Mouse (Mus musculus): ENCODE data around the gene Lrrc75b. TPM values are rescaled to one million over a fixed set of nuclear protein-coding genes. Genes with fewer than 3 reads are reported as not detected.
A peak's percentile ranks its signal among the peaks of the same experiment; 100 is the strongest.

Lrrc75b gene
- polyA plus RNA-seq, 1 experiment = not detected

GRCm38 (mm10) chr10:75566321-75566720, 6.2 kb upstream of the Lrrc75b start:
- Histone ChIP-seq H3K27me3 (ENCODE audit: control insufficient read depth, insufficient read depth, low read length, poor library complexity, severe bottlenecking) (no peaks in the 10 kb centered on the region), H3K27ac (ENCODE audit: insufficient read depth, low read length) (peak overlapping the region; percentile 14; the same call in 1 of the 2 replicates), H3K36me3 (ENCODE audit: control insufficient read depth, insufficient read depth, low read length, poor library complexity, severe bottlenecking) (no peaks in the 10 kb centered on the region), H3K4me1 (ENCODE audit: control insufficient read depth, insufficient read depth, low read length) (peaks cover 14% of the 10 kb centered on the region), H3K9me3 (replicated peaks; ENCODE audit: control insufficient read depth, insufficient read depth, low read length, poor library complexity, severe bottlenecking) (no peaks in the 10 kb centered on the region), H3K4me3 (ENCODE audit: low read depth, low read length) (no peak overlapping the region), H3K9ac (ENCODE audit: low read depth, poor library complexity, severe bottlenecking) (no peak overlapping the region)
- no peak for TF ChIP-seq CTCF (IDR thresholded peaks at IDR 0.05; ENCODE audit: low read depth, low read length)
- TF ChIP-seq POLR2A (IDR thresholded peaks at IDR 0.05; ENCODE audit: insufficient read depth, low read length) = no peak
- no peak for TF ChIP-seq EP300 (IDR thresholded peaks at IDR 0.05; ENCODE audit: insufficient read depth, low read depth, low read length)

DNA sequence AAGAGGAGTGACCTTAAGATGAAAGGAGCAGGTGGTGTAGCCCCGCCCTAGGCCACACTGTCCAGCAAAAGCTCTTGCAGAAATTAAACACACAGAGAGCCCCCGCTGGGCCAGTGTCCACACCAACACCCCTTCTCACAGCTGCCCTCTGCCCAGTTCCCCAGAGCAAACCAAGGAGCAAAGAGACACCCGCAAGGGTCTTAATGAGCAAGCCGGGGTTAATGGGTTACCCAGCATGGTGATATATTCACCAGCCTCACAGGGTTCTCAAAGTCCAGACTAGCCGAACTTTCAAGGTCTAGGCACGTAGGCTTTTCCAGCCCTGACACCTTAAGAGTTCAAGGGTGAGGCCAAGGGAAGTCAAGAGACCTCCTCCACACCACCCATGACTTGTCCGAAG, 5.8 kb upstream of the Lrrc75b start:
- H3K27me3 ChIP-seq (ENCODE audit: control insufficient read depth, insufficient read depth, low read length, poor library complexity, severe bottlenecking) = no peaks in the 10 kb centered on the region
- TF ChIP-seq POLR2A (IDR thresholded peaks at IDR 0.05; ENCODE audit: insufficient read depth, low read length) (no peak), EP300 (IDR thresholded peaks at IDR 0.05; ENCODE audit: insufficient read depth, low read depth, low read length) (peak; percentile 55; the same call in 1 of the 2 replicates)

GRCm38 (mm10) chr10:75565436-75565835, 5.3 kb upstream of the Lrrc75b start:
- Histone ChIP-seq H3K4me1 (ENCODE audit: control insufficient read depth, insufficient read depth, low read length) (peaks cover 10% of the 10 kb centered on the region), H3K36me3 (ENCODE audit: control insufficient read depth, insufficient read depth, low read length, poor library complexity, severe bottlenecking) (no peaks in the 10 kb centered on the region), H3K9ac (ENCODE audit: low read depth, poor library complexity, severe bottlenecking) (no peak overlapping the region), H3K27ac (ENCODE audit: insufficient read depth, low read length) (peak overlapping the region; percentile 40), H3K27me3 (ENCODE audit: control insufficient read depth, insufficient read depth, low read length, poor library complexity, severe bottlenecking) (no peaks in the 10 kb centered on the region), H3K4me3 (ENCODE audit: low read depth, low read length) (no peak overlapping the region), H3K9me3 (replicated peaks; ENCODE audit: control insufficient read depth, insufficient read depth, low read length, poor library complexity, severe bottlenecking) (no peaks in the 10 kb centered on the region)
- no peak for TF ChIP-seq EP300 (IDR thresholded peaks at IDR 0.05; ENCODE audit: insufficient read depth, low read depth, low read length)
- TF ChIP-seq POLR2A (IDR thresholded peaks at IDR 0.05; ENCODE audit: insufficient read depth, low read length) = no peak
- TF ChIP-seq CTCF (IDR thresholded peaks at IDR 0.05; ENCODE audit: low read depth, low read length) = no peak

More for the DNA sequence above, 5.8 kb upstream of the Lrrc75b start:
- H3K4me3 ChIP-seq (ENCODE audit: low read depth, low read length) = no peak overlapping the region
- no peaks in the 10 kb centered on the region for H3K9me3 ChIP-seq (replicated peaks; ENCODE audit: control insufficient read depth, insufficient read depth, low read length, poor library complexity, severe bottlenecking)
- no peak overlapping the region for H3K9ac ChIP-seq (ENCODE audit: low read depth, poor library complexity, severe bottlenecking)
- H3K36me3 ChIP-seq (ENCODE audit: control insufficient read depth, insufficient read depth, low read length, poor library complexity, severe bottlenecking) = no peaks in the 10 kb centered on the region
- H3K4me1 ChIP-seq (ENCODE audit: control insufficient read depth, insufficient read depth, low read length) = peaks cover 12% of the 10 kb centered on the region
- H3K27ac ChIP-seq (ENCODE audit: insufficient read depth, low read length) = peak overlapping the region; percentile 14

DNA sequence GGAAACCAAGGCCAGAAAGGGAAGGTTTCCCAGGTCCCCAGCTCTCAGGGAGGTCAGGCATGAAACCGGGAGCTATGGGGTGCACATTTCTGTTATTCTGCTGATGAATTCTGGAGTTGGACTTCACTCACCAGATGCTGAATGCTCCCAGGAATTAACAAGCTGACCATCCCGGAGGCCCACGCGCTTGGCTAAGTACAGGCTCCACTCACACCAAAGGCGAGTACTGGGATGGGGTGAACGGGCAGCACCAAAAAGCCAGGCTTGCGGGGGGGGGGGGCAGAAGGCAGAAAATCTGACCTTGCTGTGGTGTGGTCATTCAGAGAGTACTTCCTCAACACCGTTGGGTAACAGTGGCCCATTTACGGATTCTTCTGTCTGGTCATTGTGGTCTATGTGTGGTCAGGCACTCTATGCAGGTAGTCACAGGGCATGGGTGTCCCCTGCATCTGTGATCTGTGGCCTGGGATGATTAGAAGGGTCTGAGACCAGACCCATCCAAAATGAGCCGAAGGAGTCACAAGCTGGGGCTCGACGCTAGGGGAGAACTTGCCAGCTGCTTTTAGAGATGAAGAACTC, 4.6 kb upstream of the Lrrc75b start:
- Histone ChIP-seq H3K9me3 (replicated peaks; ENCODE audit: control insufficient read depth, insufficient read depth, low read length, poor library complexity, severe bottlenecking) (no peaks in the 10 kb centered on the region), H3K27ac (ENCODE audit: insufficient read depth, low read length) (peak overlapping the region; percentile 40; the same call in 1 of the 2 replicates), H3K4me3 (ENCODE audit: low read depth, low read length) (no peak overlapping the region), H3K36me3 (ENCODE audit: control insufficient read depth, insufficient read depth, low read length, poor library complexity, severe bottlenecking) (no peaks in the 10 kb centered on the region), H3K4me1 (ENCODE audit: control insufficient read depth, insufficient read depth, low read length) (peaks cover 10% of the 10 kb centered on the region), H3K9ac (ENCODE audit: low read depth, poor library complexity, severe bottlenecking) (no peak overlapping the region), H3K27me3 (ENCODE audit: control insufficient read depth, insufficient read depth, low read length, poor library complexity, severe bottlenecking) (peaks cover 4% of the 10 kb centered on the region; the same call in 1 of the 2 replicates)
- no peak for TF ChIP-seq CTCF (IDR thresholded peaks at IDR 0.05; ENCODE audit: low read depth, low read length)
- TF ChIP-seq EP300 (IDR thresholded peaks at IDR 0.05; ENCODE audit: insufficient read depth, low read depth, low read length) = no peak
- no peak for TF ChIP-seq POLR2A (IDR thresholded peaks at IDR 0.05; ENCODE audit: insufficient read depth, low read length)

GRCm38 (mm10) chr10:75562596-75562995, 2.5 kb upstream of the Lrrc75b start:
- Histone ChIP-seq H3K4me3 (ENCODE audit: low read depth, low read length) (no peak overlapping the region), H3K27ac (ENCODE audit: insufficient read depth, low read length) (no peak overlapping the region), H3K9me3 (replicated peaks; ENCODE audit: control insufficient read depth, insufficient read depth, low read length, poor library complexity, severe bottlenecking) (no peaks in the 10 kb centered on the region), H3K27me3 (ENCODE audit: control insufficient read depth, insufficient read depth, low read length, poor library complexity, severe bottlenecking) (peaks cover 4% of the 10 kb centered on the region; the same call in 1 of the 2 replicates), H3K36me3 (ENCODE audit: control insufficient read depth, insufficient read depth, low read length, poor library complexity, severe bottlenecking) (no peaks in the 10 kb centered on the region), H3K9ac (ENCODE audit: low read depth, poor library complexity, severe bottlenecking) (no peak overlapping the region), H3K4me1 (ENCODE audit: control insufficient read depth, insufficient read depth, low read length) (peaks cover 10% of the 10 kb centered on the region)
- TF ChIP-seq EP300 (IDR thresholded peaks at IDR 0.05; ENCODE audit: insufficient read depth, low read depth, low read length) (no peak), POLR2A (IDR thresholded peaks at IDR 0.05; ENCODE audit: insufficient read depth, low read length) (no peak), CTCF (IDR thresholded peaks at IDR 0.05; ENCODE audit: low read depth, low read length) (no peak)

DNA sequence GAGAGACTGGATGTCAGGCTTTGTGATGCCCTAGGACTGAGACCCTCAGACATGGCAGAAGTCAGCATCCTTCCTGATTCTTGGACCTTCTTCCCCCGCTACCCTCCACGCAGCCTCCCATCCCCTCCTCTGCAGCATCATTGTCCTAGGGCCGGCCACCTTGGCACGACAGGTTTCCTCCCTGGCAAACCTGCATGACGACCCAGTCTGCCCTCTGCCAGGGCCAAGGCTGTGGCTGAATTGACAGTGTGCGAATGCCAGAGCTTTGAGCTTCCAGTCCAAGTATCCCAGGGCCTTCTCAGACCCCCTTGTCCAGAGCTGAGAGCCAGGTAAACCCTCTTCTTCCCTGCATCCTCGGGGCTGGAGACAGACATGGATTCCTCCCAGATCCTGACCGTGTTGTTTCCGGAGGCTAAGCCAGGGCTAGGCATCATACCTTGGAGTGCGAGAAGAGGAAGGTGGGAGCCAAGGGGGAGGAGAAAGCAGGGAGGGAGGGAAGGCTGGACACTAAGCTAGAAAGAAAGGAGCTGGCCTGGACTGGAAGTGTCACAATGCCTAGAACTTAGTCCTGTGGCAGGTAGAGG, 1.0 kb upstream of the Lrrc75b start, which contains the start of gene Ggt1:
TSS of gene Ggt1 (plus strand) at position 534 of the 584 bp plus-strand sequence.
- peak within 1 kb of the TSS; percentile 54 for H3K4me3 ChIP-seq (ENCODE audit: low read depth, low read length)

More for the DNA sequence above, 1.0 kb upstream of the Lrrc75b start, which contains the start of gene Ggt1:
- no peaks in the 10 kb centered on the region for H3K9me3 ChIP-seq (replicated peaks; ENCODE audit: control insufficient read depth, insufficient read depth, low read length, poor library complexity, severe bottlenecking)
- peaks cover 4% of the 10 kb centered on the region; the same call in 1 of the 2 replicates for H3K27me3 ChIP-seq (ENCODE audit: control insufficient read depth, insufficient read depth, low read length, poor library complexity, severe bottlenecking)
- H3K4me1 ChIP-seq (ENCODE audit: control insufficient read depth, insufficient read depth, low read length) = peaks cover 10% of the 10 kb centered on the region
- no peaks in the 10 kb centered on the region for H3K36me3 ChIP-seq (ENCODE audit: control insufficient read depth, insufficient read depth, low read length, poor library complexity, severe bottlenecking)
- no peak within 1 kb of the TSS for H3K27ac ChIP-seq (ENCODE audit: insufficient read depth, low read length)
- 0 out of 2 replicates have a peak within 1 kb of the TSS, but pooled peaks have one; percentile 64 for H3K9ac ChIP-seq (ENCODE audit: low read depth, poor library complexity, severe bottlenecking)
- TF ChIP-seq EP300 (IDR thresholded peaks at IDR 0.05; ENCODE audit: insufficient read depth, low read depth, low read length) (no peak), POLR2A (IDR thresholded peaks at IDR 0.05; ENCODE audit: insufficient read depth, low read length) (no peak), CTCF (IDR thresholded peaks at IDR 0.05; ENCODE audit: low read depth, low read length) (no peak)

Data from ES-Bruce4 (cell line).